Mouse (Mus musculus): Measurements from ENCODE around the gene Ifnar2. TPM values are rescaled to one million over a fixed set of nuclear protein-coding genes. Genes with fewer than 3 reads are reported as not detected.

Gene Ifnar2
- total and polyA plus RNA-seq, 2 experiments: 69.1 to 144 TPM

- H3K27me3 ChIP-seq (ENCODE audit: control insufficient read depth, insufficient read depth, low read length): no peaks in the 10 kb centered on the region
- H3K9ac ChIP-seq (ENCODE audit: low read depth, low read length): no peak overlapping the region
- H3K27ac ChIP-seq (replicated peaks; ENCODE audit: insufficient read depth, low read depth, low read length): 0 out of 2 replicates have a peak overlapping the region, but pooled peaks have one; percentile 15
- peaks cover 16% of the 10 kb centered on the region for H3K4me1 ChIP-seq (ENCODE audit: control insufficient read depth, insufficient read depth, low read length)
- H3K4me3 ChIP-seq (ENCODE audit: insufficient read depth, low read depth, low read length): no peak overlapping the region
- DNase-seq (ENCODE audit: extremely low read depth, low read depth, low spot score): peak; percentile 29
- WGBS: 77% methylated on average over 12 of the region's 12 CpGs
- TF ChIP-seq POLR2A (IDR thresholded peaks at IDR 0.05; ENCODE audit: extremely low read depth, insufficient read depth, low read length) (no peak), CTCF (IDR thresholded peaks at IDR 0.05; ENCODE audit: low read depth, low read length) (no peak)
- no peaks in the 10 kb centered on the region for H3K36me3 ChIP-seq (ENCODE audit: control insufficient read depth, insufficient read depth, low read length)
- no peaks in the 10 kb centered on the region for H3K79me2 ChIP-seq (ENCODE audit: control insufficient read depth, insufficient read depth, low read length)
Measured at GRCm38 (mm10) chr16:91355160-91355559, 17.4 kb upstream of the Ifnar2 start.

GRCm38 (mm10) chr16:91356760-91357525 is 15.6 kb upstream of the Ifnar2 start:
- Histone ChIP-seq H3K9ac (ENCODE audit: low read depth, low read length) (0 out of 2 replicates have a peak overlapping the region, but pooled peaks have one; percentile 17), H3K27ac (replicated peaks; ENCODE audit: insufficient read depth, low read depth, low read length) (no peak overlapping the region), H3K27me3 (ENCODE audit: control insufficient read depth, insufficient read depth, low read length) (no peaks in the 10 kb centered on the region), H3K79me2 (ENCODE audit: control insufficient read depth, insufficient read depth, low read length) (no peaks in the 10 kb centered on the region), H3K4me1 (ENCODE audit: control insufficient read depth, insufficient read depth, low read length) (peaks cover 23% of the 10 kb centered on the region), H3K4me3 (ENCODE audit: insufficient read depth, low read depth, low read length) (no peak overlapping the region), H3K36me3 (ENCODE audit: control insufficient read depth, insufficient read depth, low read length) (no peaks in the 10 kb centered on the region)
- no peak for TF ChIP-seq CTCF (IDR thresholded peaks at IDR 0.05; ENCODE audit: low read depth, low read length)
- peak; percentile 47 for DNase-seq (ENCODE audit: extremely low read depth, low read depth, low spot score)
- 63% methylated on average over 10 of the region's 10 CpGs for WGBS

- Histone ChIP-seq H3K27me3 (ENCODE audit: control insufficient read depth, insufficient read depth, low read length) (no peaks in the 10 kb centered on the region), H3K27ac (replicated peaks; ENCODE audit: insufficient read depth, low read depth, low read length) (no peak overlapping the region), H3K9ac (ENCODE audit: low read depth, low read length) (no peak overlapping the region), H3K36me3 (ENCODE audit: control insufficient read depth, insufficient read depth, low read length) (no peaks in the 10 kb centered on the region), H3K4me1 (ENCODE audit: control insufficient read depth, insufficient read depth, low read length) (peaks cover 26% of the 10 kb centered on the region), H3K79me2 (ENCODE audit: control insufficient read depth, insufficient read depth, low read length) (no peaks in the 10 kb centered on the region), H3K4me3 (ENCODE audit: insufficient read depth, low read depth, low read length) (no peak overlapping the region)
- TF ChIP-seq POLR2A (IDR thresholded peaks at IDR 0.05; ENCODE audit: extremely low read depth, insufficient read depth, low read length) (no peak), CTCF (IDR thresholded peaks at IDR 0.05; ENCODE audit: low read depth, low read length) (no peak)
- DNase-seq (ENCODE audit: extremely low read depth, low read depth, low spot score): peak; percentile 35
- 21% methylated on average over 10 of the region's 10 CpGs for WGBS
Measured at GRCm38 (mm10) chr16:91357526-91357900, 15.1 kb upstream of the Ifnar2 start.

- peak; percentile 57 for DNase-seq (ENCODE audit: extremely low read depth, low read depth, low spot score)
- H3K4me1 ChIP-seq (ENCODE audit: control insufficient read depth, insufficient read depth, low read length): peaks cover 30% of the 10 kb centered on the region
- H3K36me3 ChIP-seq (ENCODE audit: control insufficient read depth, insufficient read depth, low read length): no peaks in the 10 kb centered on the region
- no peak overlapping the region for H3K27ac ChIP-seq (replicated peaks; ENCODE audit: insufficient read depth, low read depth, low read length)
- no peaks in the 10 kb centered on the region for H3K27me3 ChIP-seq (ENCODE audit: control insufficient read depth, insufficient read depth, low read length)
- TF ChIP-seq CTCF (IDR thresholded peaks at IDR 0.05; ENCODE audit: low read depth, low read length): peak; percentile 64
- no peak for TF ChIP-seq POLR2A (IDR thresholded peaks at IDR 0.05; ENCODE audit: extremely low read depth, insufficient read depth, low read length)
- no peak overlapping the region for H3K9ac ChIP-seq (ENCODE audit: low read depth, low read length)
- no peak overlapping the region for H3K4me3 ChIP-seq (ENCODE audit: insufficient read depth, low read depth, low read length)
- no peaks in the 10 kb centered on the region for H3K79me2 ChIP-seq (ENCODE audit: control insufficient read depth, insufficient read depth, low read length)
- WGBS: 24% methylated on average over 8 of the region's 8 CpGs
Measured at GRCm38 (mm10) chr16:91358555-91358954, 14.0 kb upstream of the Ifnar2 start.

- Histone ChIP-seq H3K4me1 (ENCODE audit: control insufficient read depth, insufficient read depth, low read length) (peaks cover 30% of the 10 kb centered on the region), H3K4me3 (ENCODE audit: insufficient read depth, low read depth, low read length) (no peak overlapping the region), H3K9ac (ENCODE audit: low read depth, low read length) (no peak overlapping the region), H3K36me3 (ENCODE audit: control insufficient read depth, insufficient read depth, low read length) (no peaks in the 10 kb centered on the region), H3K27me3 (ENCODE audit: control insufficient read depth, insufficient read depth, low read length) (no peaks in the 10 kb centered on the region), H3K27ac (replicated peaks; ENCODE audit: insufficient read depth, low read depth, low read length) (peak overlapping the region; percentile 54), H3K79me2 (ENCODE audit: control insufficient read depth, insufficient read depth, low read length) (no peaks in the 10 kb centered on the region)
- WGBS: 24% methylated on average over 13 of the region's 13 CpGs
- peak; percentile 96 for DNase-seq (ENCODE audit: extremely low read depth, low read depth, low spot score)
- TF ChIP-seq CTCF (IDR thresholded peaks at IDR 0.05; ENCODE audit: low read depth, low read length): no peak
Measured at GRCm38 (mm10) chr16:91359531-91359930, 13.1 kb upstream of the Ifnar2 start.

GRCm38 (mm10) chr16:91360162-91360561 is 12.4 kb upstream of the Ifnar2 start:
- no peaks in the 10 kb centered on the region for H3K27me3 ChIP-seq (ENCODE audit: control insufficient read depth, insufficient read depth, low read length)
- H3K79me2 ChIP-seq (ENCODE audit: control insufficient read depth, insufficient read depth, low read length): no peaks in the 10 kb centered on the region
- 19% methylated on average over 3 of the region's 3 CpGs for WGBS
- no peak overlapping the region for H3K4me3 ChIP-seq (ENCODE audit: insufficient read depth, low read depth, low read length)
- DNase-seq (ENCODE audit: extremely low read depth, low read depth, low spot score): peak; percentile 90
- H3K36me3 ChIP-seq (ENCODE audit: control insufficient read depth, insufficient read depth, low read length): no peaks in the 10 kb centered on the region
- H3K27ac ChIP-seq (replicated peaks; ENCODE audit: insufficient read depth, low read depth, low read length): peak overlapping the region; percentile 54
- TF ChIP-seq POLR2A (IDR thresholded peaks at IDR 0.05; ENCODE audit: extremely low read depth, insufficient read depth, low read length) (no peak), CTCF (IDR thresholded peaks at IDR 0.05; ENCODE audit: low read depth, low read length) (no peak)
- H3K4me1 ChIP-seq (ENCODE audit: control insufficient read depth, insufficient read depth, low read length): peaks cover 30% of the 10 kb centered on the region
- H3K9ac ChIP-seq (ENCODE audit: low read depth, low read length): no peak overlapping the region

Data from liver, adult 2 months (tissue).